Mouse (Mus musculus): ENCODE data around the gene Samd4. TPM values are rescaled to one million over a fixed set of nuclear protein-coding genes. Genes with fewer than 3 reads are reported as not detected.

The Samd4 gene
- polyA plus RNA-seq, 1 experiment from 2014 or later, result 3.3 TPM

DNA sequence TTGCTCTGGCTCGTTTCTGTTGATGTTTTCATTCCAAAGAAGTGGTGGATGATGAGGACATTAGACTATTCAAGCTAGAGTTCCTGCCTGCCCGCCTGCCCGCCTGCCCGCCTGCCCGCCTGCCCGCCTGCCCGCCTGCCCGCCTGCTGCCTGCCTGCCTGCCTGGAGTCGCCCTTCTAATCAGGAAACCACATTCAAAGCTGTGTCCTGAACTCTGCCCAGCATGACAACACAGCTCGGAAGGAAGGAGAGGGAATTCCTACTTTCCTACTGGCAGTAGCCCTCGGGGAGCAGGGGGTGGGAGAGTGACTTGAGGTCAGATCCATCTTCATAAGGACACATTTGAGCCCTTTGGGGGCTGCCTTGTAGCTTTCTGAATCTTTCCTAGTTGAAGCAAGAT is 85.4 kb downstream of the Samd4 start:
- H3K27ac ChIP-seq (replicated peaks), result no peak overlapping the region

DNA sequence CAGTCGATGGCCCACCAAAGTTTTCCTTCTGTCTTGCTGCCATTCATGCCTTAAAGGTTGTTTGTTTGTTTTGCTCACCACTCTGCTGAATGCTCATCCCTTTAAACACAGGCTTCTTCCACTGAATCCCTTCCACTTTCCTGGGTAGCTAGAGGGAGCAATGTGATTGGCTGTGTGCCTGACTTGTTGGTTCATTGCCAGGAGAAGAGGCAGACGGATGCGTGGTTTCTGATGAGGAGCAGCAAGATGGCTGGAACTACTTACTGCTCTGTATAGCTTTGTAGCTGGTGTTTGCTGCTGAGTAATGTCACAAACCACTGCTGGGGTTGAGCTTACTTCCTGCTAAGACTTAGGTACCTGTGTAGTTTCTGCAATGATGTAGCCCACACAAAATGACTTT is 88.0 kb downstream of the Samd4 start:
- H3K27ac ChIP-seq (replicated peaks), result no peak overlapping the region
- no peaks in the 10 kb centered on the region for H3K9me3 ChIP-seq (replicated peaks)
- H3K4me1 ChIP-seq, result peaks cover 14% of the 10 kb centered on the region
- no peaks in the 10 kb centered on the region; the same call in none of the 2 replicates for H3K27me3 ChIP-seq (ENCODE audit: low read depth, poor library complexity, severe bottlenecking)
- no peak for DNase-seq (ENCODE audit: low spot score)
- no peak overlapping the region for H3K4me3 ChIP-seq
- 84% methylated on average over 3 of the region's 3 CpGs for WGBS
- no peaks in the 10 kb centered on the region for H3K36me3 ChIP-seq

More for the DNA sequence above, 85.4 kb downstream of the Samd4 start:
- Histone ChIP-seq H3K36me3 (no peaks in the 10 kb centered on the region), H3K4me3 (no peak overlapping the region), H3K27me3 (ENCODE audit: low read depth, poor library complexity, severe bottlenecking) (no peaks in the 10 kb centered on the region; the same call in none of the 2 replicates), H3K9me3 (replicated peaks) (no peaks in the 10 kb centered on the region), H3K4me1 (peaks cover 14% of the 10 kb centered on the region)
- 70% methylated on average over 11 of the region's 11 CpGs for WGBS
- no peak for DNase-seq (ENCODE audit: low spot score)

DNA sequence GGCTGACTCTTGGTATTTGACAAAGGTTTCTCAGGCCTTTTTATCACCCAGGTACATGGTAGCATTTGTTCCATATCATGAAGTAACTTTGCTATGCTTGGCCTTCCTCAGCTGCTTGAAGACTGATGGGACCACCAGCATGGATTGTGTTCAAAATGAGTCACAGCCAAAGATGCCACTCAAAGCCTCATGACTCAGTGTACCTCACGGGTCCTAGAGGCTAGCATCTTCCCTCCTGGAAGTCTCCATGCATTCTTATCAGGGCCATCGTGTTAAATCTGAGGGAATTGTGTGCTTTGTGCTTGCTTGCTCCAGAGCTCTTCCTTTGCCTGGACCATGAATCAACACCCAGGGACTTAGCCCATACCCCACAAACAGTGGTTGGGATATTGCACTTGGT is 89.1 kb downstream of the Samd4 start:
- Histone ChIP-seq H3K27ac (replicated peaks) (no peak overlapping the region), H3K27me3 (ENCODE audit: low read depth, poor library complexity, severe bottlenecking) (no peaks in the 10 kb centered on the region; the same call in 1 of the 2 replicates), H3K4me3 (no peak overlapping the region), H3K9me3 (replicated peaks) (no peaks in the 10 kb centered on the region), H3K36me3 (no peaks in the 10 kb centered on the region), H3K4me1 (peaks cover 14% of the 10 kb centered on the region)
- DNase-seq (ENCODE audit: low spot score), result no peak
- 92% methylated on average over 2 of the region's 2 CpGs for WGBS

DNA sequence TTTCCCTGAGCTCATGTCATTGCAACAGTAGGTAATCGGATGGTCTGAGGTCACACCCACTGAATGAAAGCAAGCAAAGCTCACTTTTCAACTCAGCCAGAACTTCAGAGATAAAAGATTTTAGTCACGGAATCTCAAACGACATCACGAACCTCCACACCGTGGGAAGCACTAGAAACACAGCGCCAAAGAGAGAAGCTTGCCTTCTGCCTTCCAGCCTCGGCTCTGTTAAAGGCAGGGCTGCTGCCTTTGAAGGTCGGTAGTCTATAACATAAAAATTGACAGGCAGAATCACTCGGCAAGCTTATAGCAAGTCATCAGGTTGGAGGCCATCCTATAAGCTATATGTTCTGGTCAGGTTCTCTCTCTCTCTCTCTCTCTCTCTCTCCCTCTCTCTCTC is 92.2 kb downstream of the Samd4 start:
- Histone ChIP-seq H3K4me1 (peaks cover 14% of the 10 kb centered on the region), H3K27ac (replicated peaks) (no peak overlapping the region), H3K27me3 (ENCODE audit: low read depth, poor library complexity, severe bottlenecking) (no peaks in the 10 kb centered on the region), H3K4me3 (no peak overlapping the region), H3K36me3 (no peaks in the 10 kb centered on the region), H3K9me3 (replicated peaks) (no peaks in the 10 kb centered on the region)
- WGBS, result 73% methylated on average over 9 of the region's 9 CpGs
- no peak for DNase-seq (ENCODE audit: low spot score)

DNA sequence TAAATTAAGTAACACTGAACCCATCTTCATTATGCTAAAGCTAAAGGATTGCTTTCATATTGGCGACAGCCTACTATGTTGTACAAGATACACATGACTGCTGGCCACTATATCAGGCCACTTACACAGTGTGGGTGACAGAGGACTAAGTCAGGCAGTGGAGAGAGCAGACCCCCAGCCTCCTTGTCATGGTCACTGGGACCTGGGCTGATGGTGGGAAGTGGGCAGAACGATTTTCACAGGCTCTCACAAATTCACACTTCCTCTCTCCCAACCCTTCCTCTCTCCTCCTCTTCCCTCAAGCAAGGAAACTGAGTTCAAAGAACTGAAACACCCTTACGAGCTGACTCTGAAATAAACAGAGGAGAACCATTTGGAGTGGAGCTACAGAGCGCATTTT is 93.3 kb downstream of the Samd4 start:
- H3K4me3 ChIP-seq, result no peak overlapping the region
- 86% methylated on average over 4 of the region's 4 CpGs for WGBS
- no peaks in the 10 kb centered on the region for H3K36me3 ChIP-seq
- no peak overlapping the region for H3K27ac ChIP-seq (replicated peaks)
- H3K9me3 ChIP-seq (replicated peaks), result no peaks in the 10 kb centered on the region
- no peak for DNase-seq (ENCODE audit: low spot score)
- H3K4me1 ChIP-seq, result peaks cover 14% of the 10 kb centered on the region
- H3K27me3 ChIP-seq (ENCODE audit: low read depth, poor library complexity, severe bottlenecking), result no peaks in the 10 kb centered on the region

DNA sequence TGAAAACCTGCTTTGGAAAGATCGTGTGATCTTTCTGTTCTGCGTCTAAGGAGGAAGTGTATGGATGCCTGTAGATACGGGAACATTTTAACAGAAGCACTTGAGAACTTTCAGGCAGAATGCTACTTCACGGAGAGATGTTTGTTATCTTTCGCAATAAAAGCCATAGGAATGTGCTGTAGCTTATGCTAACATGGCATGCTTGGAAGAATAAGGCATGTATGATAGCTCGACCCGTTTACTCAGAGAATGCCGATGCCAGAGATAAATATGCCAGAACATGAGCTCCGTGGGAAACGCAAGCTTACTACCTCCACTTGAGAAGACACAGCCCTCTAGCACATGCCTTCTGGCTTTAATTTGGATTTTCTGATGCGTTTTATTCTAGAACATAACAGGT is 94.1 kb downstream of the Samd4 start:
- Histone ChIP-seq H3K27me3 (ENCODE audit: low read depth, poor library complexity, severe bottlenecking) (no peaks in the 10 kb centered on the region), H3K36me3 (no peaks in the 10 kb centered on the region), H3K4me3 (no peak overlapping the region), H3K27ac (replicated peaks) (no peak overlapping the region), H3K4me1 (peaks cover 18% of the 10 kb centered on the region), H3K9me3 (replicated peaks) (no peaks in the 10 kb centered on the region)
- WGBS, result 92% methylated on average over 11 of the region's 11 CpGs
- no peak for DNase-seq (ENCODE audit: low spot score)

DNA sequence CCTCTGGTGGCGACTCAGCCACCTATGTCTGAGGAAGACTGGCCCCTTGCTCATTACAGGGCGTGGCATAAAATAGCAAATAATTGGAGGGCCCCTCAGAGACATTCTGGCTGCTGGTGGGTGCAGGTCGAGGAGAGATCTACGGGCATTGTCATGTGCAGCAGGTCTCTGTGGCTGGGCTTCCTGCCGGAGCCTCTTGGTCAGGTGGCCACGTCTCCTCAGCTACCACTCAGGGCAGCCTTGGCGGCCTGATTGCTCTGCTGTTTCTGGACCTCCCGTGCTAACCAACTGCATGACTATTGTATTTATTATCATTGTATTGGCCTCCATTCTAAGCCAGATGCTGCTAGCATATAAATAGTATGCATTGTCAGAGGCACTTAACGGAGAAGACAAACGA is 95.0 kb downstream of the Samd4 start:
- no peak overlapping the region for H3K27ac ChIP-seq (replicated peaks)
- H3K27me3 ChIP-seq (ENCODE audit: low read depth, poor library complexity, severe bottlenecking), result no peaks in the 10 kb centered on the region
- WGBS, result 73% methylated on average over 10 of the region's 10 CpGs
- H3K4me3 ChIP-seq, result no peak overlapping the region
- H3K4me1 ChIP-seq, result peaks cover 24% of the 10 kb centered on the region
- H3K9me3 ChIP-seq (replicated peaks), result no peaks in the 10 kb centered on the region
- no peak for DNase-seq (ENCODE audit: low spot score)
- H3K36me3 ChIP-seq, result no peaks in the 10 kb centered on the region

DNA sequence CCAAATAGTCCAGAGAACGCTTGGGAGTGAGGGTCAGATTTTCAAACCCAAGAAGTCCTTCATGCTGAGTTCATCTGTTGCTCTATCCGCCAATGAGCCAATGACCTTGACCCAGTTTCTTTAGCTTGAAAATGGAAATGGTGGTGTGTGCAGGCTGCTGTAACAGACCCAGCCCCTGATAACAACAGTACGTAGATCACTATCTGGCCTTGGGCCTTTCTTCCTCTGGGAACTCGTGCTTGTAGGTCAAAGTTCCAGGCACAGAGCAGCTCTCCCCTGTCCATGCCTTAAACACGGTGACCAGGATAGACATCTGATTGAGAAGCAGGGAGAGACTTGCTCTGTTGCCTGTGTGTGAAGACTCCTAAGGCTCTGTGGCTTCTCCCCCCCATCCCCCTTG is 96.5 kb downstream of the Samd4 start:
- Histone ChIP-seq H3K4me3 (no peak overlapping the region), H3K27me3 (ENCODE audit: low read depth, poor library complexity, severe bottlenecking) (no peaks in the 10 kb centered on the region), H3K9me3 (replicated peaks) (no peaks in the 10 kb centered on the region), H3K27ac (replicated peaks) (no peak overlapping the region), H3K36me3 (no peaks in the 10 kb centered on the region), H3K4me1 (peaks cover 23% of the 10 kb centered on the region)
- whole genome bisulfite sequencing, result 90% methylated on average over 5 of the region's 5 CpGs
- DNase-seq (ENCODE audit: low spot score), result no peak

DNA sequence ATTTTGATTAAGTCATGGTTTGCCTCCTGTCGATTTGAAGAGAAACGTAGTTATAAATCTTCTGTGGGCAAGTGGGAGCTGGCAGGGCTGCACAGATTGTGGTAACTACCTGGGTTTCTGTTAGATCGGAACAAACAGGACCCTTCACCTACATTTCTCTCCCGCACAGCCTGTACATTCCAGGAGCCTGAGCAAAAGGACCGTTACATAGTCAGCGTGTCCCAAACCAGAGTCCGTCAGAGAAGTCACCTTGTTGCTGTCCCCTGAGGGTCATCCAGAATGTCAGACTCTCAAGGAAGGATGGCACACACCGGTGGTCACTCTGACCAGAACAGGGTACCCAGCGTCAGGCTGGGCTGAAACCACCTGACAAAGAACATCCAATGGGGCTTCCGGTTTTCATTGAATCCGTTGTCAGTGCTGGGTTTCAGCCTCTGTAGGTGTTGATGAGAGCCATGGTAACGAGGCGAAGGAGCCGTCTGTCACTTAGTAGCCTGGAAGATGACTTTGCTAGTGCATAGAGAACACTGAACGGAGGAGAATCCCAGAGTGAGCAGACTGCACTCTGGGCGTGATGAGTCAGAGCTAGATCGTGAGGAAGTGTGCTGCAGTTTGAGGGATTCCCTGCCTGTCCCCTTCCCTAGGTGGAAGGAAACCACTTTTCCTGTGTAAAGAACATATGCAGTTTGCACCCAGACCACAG is 98.2 kb downstream of the Samd4 start:
- H3K4me3 ChIP-seq, result no peak overlapping the region
- DNase-seq (ENCODE audit: low spot score), result no peak
- H3K36me3 ChIP-seq, result no peaks in the 10 kb centered on the region
- H3K27me3 ChIP-seq (ENCODE audit: low read depth, poor library complexity, severe bottlenecking), result no peaks in the 10 kb centered on the region
- 87% methylated on average over 17 of the region's 17 CpGs for WGBS
- 0 out of 2 replicates have a peak overlapping the region, but pooled peaks have one; percentile 33 for H3K27ac ChIP-seq (replicated peaks)
- peaks cover 21% of the 10 kb centered on the region; the same call in 1 of the 2 replicates for H3K4me1 ChIP-seq
- no peaks in the 10 kb centered on the region for H3K9me3 ChIP-seq (replicated peaks)

DNA sequence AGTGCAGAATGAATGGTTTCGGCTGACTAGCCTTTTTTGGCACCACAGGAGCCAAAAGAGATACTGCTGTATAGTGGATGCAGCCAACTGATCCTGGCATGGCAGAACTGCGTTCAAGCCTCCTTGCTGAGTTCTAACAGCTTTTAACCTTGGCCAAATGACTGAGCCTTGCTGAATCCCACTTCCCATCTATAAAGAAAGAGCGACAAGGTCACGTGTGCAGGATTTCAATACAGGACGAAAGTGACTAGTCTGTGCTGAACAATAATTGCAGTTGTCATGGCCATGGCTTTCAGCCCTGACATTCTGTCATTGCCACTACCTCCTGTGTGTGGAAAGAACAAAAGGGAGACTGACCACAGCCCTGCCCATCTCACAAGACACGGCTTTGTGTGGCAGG is 99.5 kb downstream of the Samd4 start:
- H3K36me3 ChIP-seq, result no peaks in the 10 kb centered on the region
- no peak overlapping the region for H3K27ac ChIP-seq (replicated peaks)
- 85% methylated on average over 6 of the region's 6 CpGs for WGBS

DNA sequence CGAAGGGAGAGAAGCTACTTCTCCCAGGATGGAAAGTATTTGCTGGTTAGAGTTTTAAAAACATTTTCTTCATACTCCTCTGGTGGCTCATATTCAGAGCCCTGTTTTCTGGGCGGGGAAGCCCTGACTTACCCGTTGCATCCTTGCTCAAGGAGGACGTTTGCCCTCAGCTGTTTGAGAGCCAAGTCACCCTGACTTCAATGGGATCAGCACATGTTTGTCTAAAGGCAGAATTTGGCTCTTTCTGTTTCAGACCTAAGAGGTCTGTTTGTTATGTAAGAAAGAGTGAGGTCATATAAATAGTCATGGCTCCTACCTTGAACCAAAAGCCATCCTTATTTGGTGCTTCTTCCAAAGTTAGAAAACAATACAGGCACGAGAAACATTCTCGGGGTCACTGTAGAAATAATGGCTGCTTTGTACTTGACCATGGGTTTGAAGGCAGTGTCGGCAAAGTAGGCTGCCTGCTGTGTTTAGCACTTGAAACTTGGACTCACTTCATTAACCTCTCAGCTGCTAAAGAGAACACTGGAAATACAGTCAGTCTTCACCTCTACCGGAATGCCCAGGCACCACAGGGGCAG is 102.0 kb downstream of the Samd4 start:
- 81% methylated on average over 8 of the region's 8 CpGs for WGBS
- H3K27ac ChIP-seq (replicated peaks), result no peak overlapping the region
- H3K36me3 ChIP-seq, result no peaks in the 10 kb centered on the region
- H3K9me3 ChIP-seq (replicated peaks), result no peaks in the 10 kb centered on the region
- H3K4me1 ChIP-seq, result peaks cover 30% of the 10 kb centered on the region
- H3K4me3 ChIP-seq, result no peak overlapping the region
- no peak for DNase-seq (ENCODE audit: low spot score)
- H3K27me3 ChIP-seq (ENCODE audit: low read depth, poor library complexity, severe bottlenecking), result no peaks in the 10 kb centered on the region

More for the DNA sequence above, 99.5 kb downstream of the Samd4 start:
- DNase-seq (ENCODE audit: low spot score), result no peak
- H3K9me3 ChIP-seq (replicated peaks), result no peaks in the 10 kb centered on the region
- H3K4me1 ChIP-seq, result peaks cover 25% of the 10 kb centered on the region; the same call in 1 of the 2 replicates
- no peaks in the 10 kb centered on the region for H3K27me3 ChIP-seq (ENCODE audit: low read depth, poor library complexity, severe bottlenecking)
- H3K4me3 ChIP-seq, result no peak overlapping the region

DNA sequence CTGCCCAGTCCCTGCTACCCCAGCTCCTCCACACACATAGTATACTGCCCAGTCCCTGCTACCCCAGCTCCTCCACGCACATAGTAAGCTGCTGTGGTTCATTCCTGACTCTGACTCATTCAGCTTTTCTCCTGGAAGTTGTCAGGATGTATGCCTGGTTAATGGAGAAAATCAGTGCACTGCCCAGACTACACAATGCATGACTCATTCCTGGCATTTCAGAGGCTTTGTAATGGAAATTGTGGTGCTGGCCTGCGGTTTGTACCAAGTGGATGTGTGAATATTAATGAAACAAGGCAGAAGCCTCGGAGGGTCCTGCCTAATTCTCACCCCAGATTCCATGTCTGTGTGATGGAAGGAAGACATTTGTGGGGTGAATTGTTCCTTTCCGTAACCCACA is 107.0 kb downstream of the Samd4 start:
- Histone ChIP-seq H3K27me3 (ENCODE audit: low read depth, poor library complexity, severe bottlenecking) (no peaks in the 10 kb centered on the region), H3K9me3 (replicated peaks) (no peaks in the 10 kb centered on the region), H3K27ac (replicated peaks) (peak overlapping the region; percentile 78), H3K36me3 (no peaks in the 10 kb centered on the region), H3K4me1 (peaks cover 45% of the 10 kb centered on the region), H3K4me3 (peak overlapping the region; percentile 9; the same call in 1 of the 2 replicates)
- WGBS, result 20% methylated on average over 4 of the region's 4 CpGs
- DNase-seq (ENCODE audit: low spot score), result peak; percentile 60

DNA sequence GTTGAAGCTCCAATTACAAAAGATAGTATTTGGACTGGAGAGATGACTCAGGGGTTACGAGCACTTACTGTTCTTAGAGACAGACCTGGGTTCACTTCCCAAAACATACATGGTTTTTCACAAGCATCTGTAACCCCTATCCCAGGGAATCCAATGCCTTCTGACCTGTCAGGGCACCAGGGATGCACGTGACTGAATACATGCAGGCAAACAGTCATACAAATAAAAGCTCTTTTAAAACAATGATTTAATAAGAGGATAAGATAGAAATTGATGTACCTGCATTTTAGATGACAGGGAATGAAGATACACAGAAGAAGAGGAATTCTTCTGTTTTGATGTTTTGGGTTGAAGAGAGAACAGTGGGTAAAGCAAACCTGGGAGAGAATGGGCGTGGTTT is 107.8 kb downstream of the Samd4 start:
- peak overlapping the region; percentile 78 for H3K27ac ChIP-seq (replicated peaks)
- H3K9me3 ChIP-seq (replicated peaks), result no peaks in the 10 kb centered on the region
- no peak overlapping the region for H3K4me3 ChIP-seq
- H3K27me3 ChIP-seq (ENCODE audit: low read depth, poor library complexity, severe bottlenecking), result no peaks in the 10 kb centered on the region
- no peak for DNase-seq (ENCODE audit: low spot score)
- H3K36me3 ChIP-seq, result no peaks in the 10 kb centered on the region
- H3K4me1 ChIP-seq, result peaks cover 37% of the 10 kb centered on the region
- 79% methylated on average over 3 of the region's 3 CpGs for WGBS

Data from midbrain, embryonic 10.5 days (tissue).